Mouse (Mus musculus): ENCODE results near the gene Gm6525. TPM values are rescaled to one million over a fixed set of nuclear protein-coding genes. Genes with fewer than 3 reads are reported as not detected.

Gm6525 gene
- under 1 TPM; 0.28 to 0.31 TPM for polyA plus RNA-seq (2017; shearing (Covaris generic))

GRCm38 (mm10) chr3:84173581-84174154 is at the start of gene Gm6525:
TSS of gene Gm6525 (plus strand) at chr3:84174104.

GRCm38 (mm10) chr3:84155558-84156006 is 18.3 kb upstream of the Gm6525 start, which contains the start of gene Mnd1:
TSS of gene Mnd1 (minus strand) at chr3:84155786.

Other genes starting within 250 kb of the Gm6525 start
- gene Tmem131l, start 133.9 kb upstream of the Gm6525 start, polyA plus RNA-seq (2017; shearing (Covaris generic)) = 10 to 100 TPM; 54.4 to 63.7 TPM
- under 1 TPM; 0.18 to 0.98 TPM for gene Mnd1, start 18.3 kb upstream of the Gm6525 start, polyA plus RNA-seq (2017; shearing (Covaris generic))
- gene Trim2, start 132.8 kb downstream of the Gm6525 start, polyA plus RNA-seq (2017; shearing (Covaris generic)) = 1 to 10 TPM; 3.6 to 8.2 TPM